Mouse (Mus musculus) liver, embryonic 14.5 days (tissue): ENCODE measurements around the gene Gng2. TPM values are rescaled to one million over a fixed set of nuclear protein-coding genes. Genes with fewer than 3 reads are reported as not detected.

ENCODE experiments used
- ATAC-seq: fragments of 200-750 bp; cut with Nextera tagmentation; 2 replicates; pipeline ENCODE4 v1.8.0; 2017; ENCODE audit warnings: moderate number of reproducible peaks, mild to moderate bottlenecking, moderate library complexity; ENCODE audit not compliant: insufficient read depth
- DNase-seq, 3 experiments: peaks; one replicate each; pipeline ENCODE4 v3.0.0-alpha.2; 2012 to 2013; ENCODE audit warnings: low read depth in 3 of 3, low spot score in 3 of 3
- H3K27ac ChIP-seq: fragments of 300-500 bp; sonication (generic); 2 replicates; pipeline ENCODE4 v1.5.1; 2014; ENCODE audit warnings: moderate library complexity, mild to moderate bottlenecking, control low read depth, inconsistent platforms
- H3K27me3 ChIP-seq: fragments of 300-500 bp; sonication (generic); 2 replicates; pipeline ENCODE4 v1.6.1; 2014; ENCODE audit warnings: mild to moderate bottlenecking, low read length, moderate library complexity; ENCODE audit not compliant: control insufficient read depth, insufficient read depth
- H3K36me3 ChIP-seq: fragments of 300-500 bp; sonication (generic); replicated peaks from 2 replicates; pipeline ENCODE4 v1.6.1; 2014; ENCODE audit warnings: low read depth; ENCODE audit not compliant: control insufficient read depth, insufficient read depth
- H3K4me1 ChIP-seq, 2 experiments: fragments of 200-500 bp in 1 of 2; fragments of 300-500 bp in 1 of 2; sonication (generic) in 1 of 2; replicated peaks; 2 replicates each; pipeline ENCODE4 v1.6.1; 2012 to 2014; ENCODE audit warnings: antibody characterized with exemption in 1 of 2, inconsistent platforms in 1 of 2, low read length in 1 of 2; ENCODE audit not compliant: control insufficient read depth in 2 of 2, insufficient read depth in 2 of 2
- H3K4me2 ChIP-seq: fragments of 300-500 bp; sonication (generic); 2 replicates; pipeline ENCODE4 v1.6.1; 2014; ENCODE audit warnings: low read depth, mild to moderate bottlenecking, control low read depth, moderate library complexity
- H3K4me3 ChIP-seq, 2 experiments: fragments of 200-500 bp in 1 of 2; fragments of 300-500 bp in 1 of 2; sonication (generic) in 1 of 2; 2 replicates each; pipeline ENCODE4 v1.5.1; 2012 to 2014; ENCODE audit warnings: low read depth in 2 of 2, low read length in 2 of 2, mild to moderate bottlenecking in 2 of 2, control low read depth in 1 of 2, inconsistent platforms in 1 of 2, moderate library complexity in 1 of 2; ENCODE audit not compliant: insufficient read depth in 1 of 2
- H3K9ac ChIP-seq: fragments of 300-500 bp; sonication (generic); replicated peaks from 2 replicates; pipeline ENCODE4 v1.6.1; 2014; ENCODE audit warnings: mild to moderate bottlenecking, control low read depth, moderate library complexity
- H3K9me3 ChIP-seq: fragments of 300-500 bp; sonication (generic); 2 replicates; pipeline ENCODE4 v1.6.1; 2016; ENCODE audit warnings: low read length, mixed read lengths; ENCODE audit not compliant: control insufficient read depth
- CTCF ChIP-seq: IDR thresholded peaks from 2 replicates; pipeline ENCODE4 v1.5.1; 2016; ENCODE audit warnings: antibody characterized with exemption, low read depth, control low read depth
- EP300 ChIP-seq: IDR thresholded peaks from 2 replicates; pipeline ENCODE4 v1.6.1; 2016; ENCODE audit warnings: antibody characterized with exemption, low read depth
- WGBS: fragments of 180-500 bp; shearing (Covaris S2); extraction: QIAGEN DNeasy Blood & Tissue Kit; methylation state at CpG from one replicate; pipeline ENCODE4 v1.1.7; 2014; ENCODE audit not compliant: insufficient replicate concordance; 5-methylcytosine and 5-hydroxymethylcytosine counted together
- polyA plus RNA-seq, 2 experiments: library from polyadenylated mRNA; depleted of rRNA in 1 of 2; stranded (reverse) in 1 of 2; unstranded in 1 of 2; fragments of >200 nt; fragmentation: Nextera tagmentation in 1 of 2; extraction: Ambion mirVana in 1 of 2; gene quantifications; 2 replicates each; pipeline versions ENCODE4 v1.2.1 to v1.2.3; 2012 to 2014

Gng2 gene
- polyA plus RNA-seq, 2 experiments, result 5.2 to 8.7 TPM

DNA sequence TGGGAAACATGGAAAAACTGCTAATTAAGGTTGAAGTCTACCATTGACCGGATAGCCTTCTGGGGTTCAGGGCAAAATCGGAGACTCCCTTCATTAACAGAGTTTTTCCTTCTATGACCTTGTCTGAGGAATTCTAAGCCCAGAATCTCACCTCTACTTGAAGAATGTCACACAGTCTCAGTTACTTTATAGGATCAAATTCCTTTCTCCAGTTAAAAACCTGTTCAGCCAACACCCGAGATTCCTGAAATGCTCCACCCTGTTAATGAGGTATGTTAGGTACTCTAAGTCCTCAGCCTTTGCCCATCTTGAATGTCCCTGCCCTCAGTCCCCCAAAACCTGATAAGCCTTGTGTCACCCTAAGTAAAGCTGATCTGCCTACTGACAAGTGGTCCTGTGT, 11.0 kb upstream of the Gng2 start:
- no peak overlapping the region for H3K9ac ChIP-seq
- TF ChIP-seq EP300, result no peak
- no peak for TF ChIP-seq CTCF
- H3K27me3 ChIP-seq, result no peaks in the 10 kb centered on the region; the same call in 1 of the 2 replicates
- DNase-seq, result no peak
- no peak overlapping the region for H3K4me2 ChIP-seq
- peaks cover 0 to 17% of the 10 kb centered on the region in 2 experiments; a peak in 2 of 4 replicates for H3K4me1 ChIP-seq
- WGBS, result 69% methylated on average over 3 of the region's 3 CpGs
- H3K36me3 ChIP-seq, result no peaks in the 10 kb centered on the region
- H3K27ac ChIP-seq, result no peak overlapping the region
- H3K4me3 ChIP-seq, result no peak overlapping the region
- no peaks in the 10 kb centered on the region for H3K9me3 ChIP-seq
- ATAC-seq, result no peak

DNA sequence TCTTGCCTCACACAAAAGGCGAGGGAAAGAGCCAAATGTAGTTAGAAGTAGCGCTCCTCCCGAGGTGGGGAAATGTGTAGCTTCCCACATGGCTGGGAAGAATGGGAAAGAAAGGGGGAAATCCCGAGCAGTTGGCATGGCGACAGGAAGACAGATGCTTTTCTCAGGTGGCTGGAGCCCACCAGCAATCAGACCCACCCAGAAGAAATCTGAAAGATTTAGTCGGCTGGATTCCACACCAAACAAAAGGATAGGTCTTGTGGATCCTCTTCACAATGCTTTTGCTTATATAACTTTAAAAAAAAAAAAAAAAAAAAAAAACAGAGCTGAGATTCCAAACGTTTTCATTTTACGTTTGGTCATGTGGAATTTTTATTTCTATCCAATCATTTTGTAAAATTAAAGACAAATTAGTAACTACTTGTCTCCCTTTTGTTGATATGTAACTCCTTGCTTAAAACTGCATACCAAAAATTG, 10.0 kb upstream of the Gng2 start:
- no peaks in the 10 kb centered on the region; the same call in 1 of the 2 replicates for H3K27me3 ChIP-seq
- no peak overlapping the region for H3K4me2 ChIP-seq
- ATAC-seq, result no peak
- peaks cover 0 to 17% of the 10 kb centered on the region in 2 experiments; a peak in 2 of 4 replicates for H3K4me1 ChIP-seq
- no peak for TF ChIP-seq CTCF
- TF ChIP-seq EP300, result no peak
- no peaks in the 10 kb centered on the region for H3K36me3 ChIP-seq
- no peak for DNase-seq
- no peak overlapping the region for H3K4me3 ChIP-seq
- no peak overlapping the region for H3K9ac ChIP-seq
- WGBS, result 22% methylated on average over 8 of the region's 8 CpGs
- H3K9me3 ChIP-seq, result no peaks in the 10 kb centered on the region
- no peak overlapping the region for H3K27ac ChIP-seq

- no peak overlapping the region for H3K9ac ChIP-seq
- no peaks in the 10 kb centered on the region; the same call in 1 of the 2 replicates for H3K27me3 ChIP-seq
- no peak overlapping the region for H3K27ac ChIP-seq
- peaks cover 0 to 17% of the 10 kb centered on the region in 2 experiments; a peak in 2 of 4 replicates for H3K4me1 ChIP-seq
- H3K4me3 ChIP-seq, result no peak overlapping the region
- H3K9me3 ChIP-seq, result no peaks in the 10 kb centered on the region
- ATAC-seq (no peak), DNase-seq (no peak)
- WGBS, result 3% methylated on average over 13 of the region's 13 CpGs
- H3K36me3 ChIP-seq, result no peaks in the 10 kb centered on the region
- no peak for TF ChIP-seq EP300
- TF ChIP-seq CTCF, result no peak
- peak overlapping the region; percentile 15; the same call in 1 of the 2 replicates for H3K4me2 ChIP-seq
Measured at GRCm38 (mm10) chr14:19986614-19987357, 9.4 kb upstream of the Gng2 start.

DNA sequence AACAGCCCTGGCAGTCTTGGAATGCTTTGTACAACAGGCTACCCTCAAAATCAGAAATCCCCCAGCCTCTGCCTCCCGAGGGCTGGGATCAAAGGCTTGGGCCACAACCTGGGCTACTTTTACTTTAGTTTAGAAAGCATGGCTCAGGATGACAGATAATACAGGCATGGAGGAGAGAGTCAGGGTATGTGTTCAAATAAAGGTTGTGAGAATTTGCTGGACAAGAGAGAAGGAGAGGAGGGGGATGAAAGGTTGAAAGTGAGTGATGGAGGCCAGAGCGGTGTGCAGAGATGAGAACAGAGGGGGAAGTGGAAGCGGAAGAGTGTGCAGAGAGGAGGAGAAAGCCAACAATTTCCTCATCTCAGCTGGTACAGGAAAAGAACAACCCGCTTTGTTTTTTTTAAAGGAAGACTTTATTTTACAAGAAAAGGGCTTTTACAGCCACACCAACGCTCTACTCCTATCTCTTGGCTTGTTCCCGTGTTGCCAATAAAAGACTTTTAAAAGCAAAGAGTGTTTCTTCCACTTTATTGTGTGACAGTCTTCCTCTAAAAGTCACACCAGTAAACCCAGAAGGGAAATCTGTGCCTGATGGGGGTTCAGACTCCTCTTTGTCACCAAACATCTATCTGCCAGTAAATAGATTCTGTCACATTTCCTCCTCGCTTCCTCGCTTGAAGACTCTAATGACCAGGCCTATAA, 8.6 kb upstream of the Gng2 start:
- peak overlapping the region; percentile 7; the same call in 1 of the 2 replicates for H3K4me2 ChIP-seq
- no peak for TF ChIP-seq EP300
- TF ChIP-seq CTCF, result no peak
- H3K4me1 ChIP-seq, result peaks cover 0 to 17% of the 10 kb centered on the region in 2 experiments; a peak in 2 of 4 replicates
- DNase-seq, result no peak
- no peak overlapping the region for H3K9ac ChIP-seq
- WGBS, result 24% methylated on average over 8 of the region's 8 CpGs
- H3K27ac ChIP-seq, result no peak overlapping the region
- no peaks in the 10 kb centered on the region for H3K9me3 ChIP-seq
- no peaks in the 10 kb centered on the region; the same call in 1 of the 2 replicates for H3K27me3 ChIP-seq
- no peak for ATAC-seq
- H3K36me3 ChIP-seq, result no peaks in the 10 kb centered on the region
- H3K4me3 ChIP-seq, result no peak overlapping the region
